Mouse (Mus musculus): Measurements from ENCODE around the gene Mgll.
A peak's percentile ranks its signal among the peaks of the same experiment; 100 is the strongest.

The Mgll gene

DNA sequence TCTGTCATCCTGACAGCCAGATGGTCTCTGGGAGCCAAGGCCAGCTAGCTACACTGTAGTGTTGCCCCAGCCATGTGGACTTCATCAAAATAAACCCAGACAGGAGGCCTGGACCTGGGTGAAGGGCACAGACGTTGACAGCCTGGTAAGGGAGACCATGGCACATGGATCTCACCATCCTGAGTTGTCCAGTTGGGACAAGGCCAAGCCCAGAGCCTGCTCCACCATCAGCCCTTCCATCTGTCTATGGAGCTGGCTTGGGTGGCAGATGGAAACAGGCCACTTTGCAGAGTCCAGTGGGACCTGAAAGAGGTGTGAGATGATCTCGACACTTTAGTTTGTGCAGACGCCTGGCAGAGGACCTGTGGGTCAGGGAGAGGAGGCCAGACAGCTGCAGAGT is 76.5 kb downstream of the Mgll start:
- no peak for DNase-seq (ENCODE audit: low read depth, low spot score)

DNA sequence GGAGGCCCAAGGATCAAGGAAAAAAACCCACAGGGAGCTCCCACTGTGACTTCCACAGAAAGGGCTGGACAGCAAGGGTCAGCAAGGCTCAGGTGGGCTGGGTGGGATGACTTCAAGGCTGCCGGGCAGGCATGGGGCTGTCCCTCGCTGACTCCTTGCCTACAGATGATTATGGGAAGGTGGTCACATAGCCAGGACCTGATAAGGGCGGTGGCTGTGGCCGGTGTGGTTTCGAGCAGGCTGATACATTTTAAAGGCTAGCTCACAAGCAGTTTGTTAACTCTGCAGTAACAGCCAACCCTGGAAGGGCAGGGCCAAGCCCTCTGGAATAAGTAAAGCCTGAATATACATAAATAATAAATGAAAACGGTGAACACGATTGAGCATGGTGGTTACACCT is 78.8 kb downstream of the Mgll start:
- DNase-seq (ENCODE audit: low read depth, low spot score), result no peak

GRCm38 (mm10) chr6:88803957-88804695 is 79.9 kb downstream of the Mgll start:
- DNase-seq (ENCODE audit: low read depth, low spot score), result no peak

DNA sequence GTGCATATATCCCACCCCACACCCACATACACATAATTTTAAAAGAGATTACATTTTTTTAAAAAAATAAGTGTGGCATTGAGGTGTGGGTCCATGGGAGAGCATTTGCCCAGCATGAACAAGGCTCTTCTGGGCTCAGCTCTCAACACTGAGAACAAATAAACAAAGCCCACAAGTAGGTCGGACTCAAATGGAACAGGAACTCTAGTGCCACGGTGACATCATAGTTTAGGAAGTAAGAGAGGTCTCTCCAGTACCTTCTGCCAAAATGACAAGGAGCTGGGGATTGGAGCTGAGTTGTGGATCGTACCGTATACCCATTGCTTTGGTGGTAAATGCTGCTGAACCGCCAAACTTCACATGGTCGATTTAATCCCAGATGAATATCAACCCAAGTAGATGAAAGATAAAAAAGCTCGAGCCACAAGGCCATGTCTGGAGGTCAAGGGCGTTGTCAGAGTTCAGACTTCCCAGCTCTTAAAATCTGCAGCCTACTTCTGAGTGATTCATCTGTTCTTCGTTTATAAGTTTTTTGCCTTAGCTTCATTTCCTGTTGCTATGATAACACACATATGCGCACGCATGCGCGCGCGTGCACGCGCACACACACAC is 80.9 kb downstream of the Mgll start:
- DNase-seq (ENCODE audit: low read depth, low spot score), result no peak

GRCm38 (mm10) chr6:88809091-88810037 is 85.2 kb downstream of the Mgll start:
- no peak for DNase-seq (ENCODE audit: low read depth, low spot score)

GRCm38 (mm10) chr6:88810291-88810690 is 86.1 kb downstream of the Mgll start:
- no peak for DNase-seq (ENCODE audit: low read depth, low spot score)

DNA sequence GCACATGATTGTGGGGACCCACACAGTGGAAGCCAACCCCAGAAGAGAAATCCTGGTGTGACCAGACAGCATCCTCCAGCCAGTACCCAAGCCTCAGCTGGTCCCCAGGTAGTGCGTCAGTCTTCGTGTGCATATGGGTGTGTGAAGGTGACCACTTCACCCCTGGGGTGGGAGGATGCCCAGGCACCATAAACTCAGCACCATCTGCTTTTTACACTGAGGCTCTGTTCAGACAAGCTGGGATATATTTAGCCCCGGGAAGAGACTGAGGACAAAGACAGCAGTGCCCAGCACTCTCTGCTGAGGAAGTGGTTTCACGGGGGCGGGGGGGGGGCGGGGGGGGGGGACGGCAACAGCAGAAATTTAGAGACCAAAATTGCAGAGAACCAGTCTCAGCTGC is 87.2 kb downstream of the Mgll start:
- no peak for DNase-seq (ENCODE audit: low read depth, low spot score)

DNA sequence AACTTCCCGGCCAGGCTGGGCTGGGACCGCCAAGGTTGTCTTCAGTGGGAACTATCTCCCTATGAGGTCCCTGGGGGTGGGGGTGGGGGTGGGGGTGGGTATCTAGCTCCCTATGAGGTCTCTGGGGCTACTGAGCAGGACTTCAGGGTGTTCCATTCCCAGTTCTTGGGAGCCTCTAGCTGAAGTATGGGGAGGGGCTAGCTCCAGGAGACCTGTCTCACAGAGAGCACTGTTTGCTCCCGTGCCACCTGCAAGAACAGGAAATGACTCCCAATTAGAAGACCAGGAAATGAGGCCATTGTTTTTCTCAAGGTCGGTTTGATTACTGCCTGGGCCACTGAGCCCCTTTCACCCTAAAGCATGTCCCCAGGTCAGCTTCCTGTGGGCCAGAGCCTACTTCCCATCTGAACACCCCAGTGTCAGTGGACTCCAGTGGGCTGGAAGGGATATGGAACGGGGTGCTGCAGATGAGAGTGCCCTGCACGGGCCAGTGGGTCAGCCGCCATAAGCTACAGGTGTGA is 87.7 kb downstream of the Mgll start:
- DNase-seq (ENCODE audit: low read depth, low spot score), result no peak

GRCm38 (mm10) chr6:88812886-88813285 is 88.7 kb downstream of the Mgll start:
- no peak for DNase-seq (ENCODE audit: low read depth, low spot score)

- no peak for DNase-seq (ENCODE audit: low read depth, low spot score)
These were observed 89.6 kb downstream of the Mgll start for GRCm38 (mm10) chr6:88813832-88814231.

DNA sequence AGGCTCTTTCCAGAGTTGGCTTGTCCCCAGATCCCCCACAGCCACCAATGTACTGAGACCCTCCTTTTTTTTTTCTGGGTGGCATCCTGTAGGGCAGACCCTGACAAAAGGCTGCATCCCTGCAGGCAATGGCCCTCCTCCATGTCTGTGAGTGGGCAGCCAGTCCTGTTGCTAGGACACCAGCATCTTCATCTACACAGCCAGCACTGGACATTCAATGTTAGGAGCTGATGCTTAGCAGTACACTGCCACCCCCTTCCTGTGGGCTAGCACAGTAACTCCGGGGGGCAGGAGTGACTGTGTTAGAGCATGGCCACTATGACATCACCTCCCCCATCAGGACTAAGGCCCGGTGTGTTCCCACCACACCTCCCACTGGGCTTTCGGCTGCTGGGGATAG is 90.8 kb downstream of the Mgll start:
- no peak for DNase-seq (ENCODE audit: low read depth, low spot score)

- no peak for DNase-seq (ENCODE audit: low read depth, low spot score)
These were observed 91.3 kb downstream of the Mgll start for GRCm38 (mm10) chr6:88815489-88815888.

GRCm38 (mm10) chr6:88816913-88817312 is 92.7 kb downstream of the Mgll start:
- DNase-seq (ENCODE audit: low read depth, low spot score), result no peak

DNA sequence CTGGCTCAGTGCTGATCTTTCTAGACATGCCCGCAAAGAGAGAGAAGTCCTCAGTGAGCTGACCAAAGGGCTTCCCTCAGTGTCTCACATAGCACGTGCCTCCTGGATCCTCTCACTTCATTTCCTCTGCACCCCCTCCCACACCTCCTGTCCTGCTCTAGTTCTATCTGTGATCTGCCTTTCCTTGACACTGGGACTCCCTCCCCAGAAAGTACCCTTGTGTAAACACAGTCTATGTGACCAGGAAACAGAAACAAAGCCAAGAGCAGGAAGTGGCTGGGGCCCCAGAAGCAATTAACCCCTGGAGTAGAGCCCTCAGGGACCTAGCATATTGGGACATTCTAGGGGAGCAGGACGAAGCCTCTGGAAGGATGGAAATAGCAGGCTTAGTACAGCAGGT is 96.6 kb downstream of the Mgll start:
- DNase-seq (ENCODE audit: low read depth, low spot score), result no peak

DNA sequence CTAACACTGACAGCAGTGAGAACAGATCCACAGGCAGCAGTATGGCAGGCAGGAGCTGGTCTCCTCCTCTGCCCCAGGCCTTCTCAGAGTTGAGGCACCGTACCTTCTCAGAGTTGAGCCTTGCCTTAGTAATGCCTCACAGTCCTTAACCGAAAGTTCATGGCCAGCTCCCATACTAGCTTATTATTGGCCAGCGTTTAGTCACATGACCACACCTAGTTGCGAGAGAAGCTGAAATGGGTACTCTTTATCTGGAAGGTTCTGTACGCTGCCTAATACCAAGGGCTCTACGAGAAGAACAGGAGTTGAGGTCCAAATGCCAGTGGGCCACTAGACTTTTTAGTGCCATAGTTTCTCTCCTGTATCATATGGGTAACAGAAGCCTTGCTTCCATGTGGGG is 97.1 kb downstream of the Mgll start:
- DNase-seq (ENCODE audit: low read depth, low spot score), result no peak

DNA sequence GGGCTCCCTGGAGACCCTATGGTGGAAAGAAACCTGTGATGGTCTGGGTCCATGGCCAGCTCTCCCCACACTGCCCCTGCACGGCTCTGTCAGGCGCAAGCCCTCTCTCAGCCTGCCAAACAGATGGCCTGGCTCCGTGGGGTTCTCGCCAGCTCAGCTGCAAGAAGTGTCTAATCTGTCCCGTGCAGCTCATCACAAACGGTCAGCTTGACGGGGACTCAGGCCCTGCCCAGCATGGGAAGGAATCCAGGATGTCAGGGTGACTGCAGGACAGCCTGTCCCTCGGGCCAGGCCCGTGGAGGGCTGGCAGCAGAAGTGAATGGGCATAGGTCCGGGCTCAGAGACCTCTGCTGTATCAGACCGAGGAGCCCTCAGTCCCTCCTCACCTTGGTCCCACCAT is 97.7 kb downstream of the Mgll start:
- no peak for DNase-seq (ENCODE audit: low read depth, low spot score)

GRCm38 (mm10) chr6:88824183-88824582 is 100.0 kb downstream of the Mgll start:
- DNase-seq (ENCODE audit: low read depth, low spot score), result no peak

GRCm38 (mm10) chr6:88826088-88826487 is 101.9 kb downstream of the Mgll start:
- no peak for DNase-seq (ENCODE audit: low read depth, low spot score)

- no peak for DNase-seq (ENCODE audit: low read depth, low spot score)
These were observed 102.3 kb downstream of the Mgll start for GRCm38 (mm10) chr6:88826545-88826944.

GRCm38 (mm10) chr6:88826965-88827364 is 102.8 kb downstream of the Mgll start:
- DNase-seq (ENCODE audit: low read depth, low spot score), result no peak

- peak; percentile 71 for DNase-seq (ENCODE audit: low read depth, low spot score)
These were observed 103.4 kb downstream of the Mgll start for GRCm38 (mm10) chr6:88827395-88828205.
